Mouse (Mus musculus) lung, adult 2 months (tissue): ENCODE results near the gene Car10.

Source experiments
- CTCF ChIP-seq: fragments of 200-500 bp; IDR thresholded peaks from 2 replicates; pipeline ENCODE4 v1.5.1; 2011; ENCODE audit warnings: mild to moderate bottlenecking, low read length, control low read depth; ENCODE audit not compliant: insufficient read depth
- POLR2A ChIP-seq: fragments of 200-500 bp; IDR thresholded peaks from 2 replicates; pipeline ENCODE4 v1.6.1; 2011; ENCODE audit warnings: low read depth, mild to moderate bottlenecking, control low read depth, low read length, borderline replicate concordance; ENCODE audit errors: extremely low read depth

DNA sequence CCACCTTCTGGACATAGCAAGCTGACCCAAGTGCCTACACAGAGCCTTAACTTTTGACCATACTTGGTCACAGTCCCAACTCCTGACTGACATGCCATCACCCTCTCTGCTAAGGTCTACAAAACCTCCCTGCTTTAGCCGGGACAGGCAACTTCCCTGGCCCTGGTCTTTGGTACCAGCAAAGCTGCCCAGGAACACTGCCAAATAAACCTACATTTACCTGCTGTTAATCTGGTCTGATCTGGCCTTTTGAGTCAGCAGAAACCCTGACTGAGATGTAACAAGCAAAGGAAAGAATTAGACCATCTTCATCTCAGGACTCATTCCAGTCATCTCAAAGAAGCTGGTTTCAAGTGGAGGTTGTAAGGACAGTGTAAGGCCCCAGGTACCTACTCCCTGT lies 212.2 kb downstream of the Car10 start:
- TF ChIP-seq CTCF, result no peak
- no peak for TF ChIP-seq POLR2A
